ENCODE assay signal across 10 mouse cellular contexts in genomic region chr14:8032087-8032944, GRCm38 (mm10). TPM values are rescaled to one million over a fixed set of nuclear protein-coding genes. Genes with fewer than 3 reads are reported as not detected.
DNase-seq lines count a peak whose midpoint lies in the region; TF ChIP-seq lines count a peak whose summit lies in the region.
"Had no signal": no experiment of that assay in that cellular context is flagged by ENCODE, and none has a peak within 500 bp of the region (broad histone marks: within the 10 kb centered on the region; RNA-seq: fewer than 3 reads in every experiment).

No protein-coding gene starts in this region.

- peak; percentile 88 for DNase-seq in adrenal gland, adult 2 months
- no peak for DNase-seq in adrenal gland, postnatal 4 days (ENCODE audit: low spot score in 2 of 2)
- DNase-seq in layer of hippocampus, adult 2 months (ENCODE audit: low spot score in 2 of 2), result peak; percentile 44 to 55
- DNase-seq in layer of hippocampus, postnatal 25 days (ENCODE audit: extremely low spot score in 1 of 2, low spot score in 1 of 2), result no peak
- peak; percentile 65 to 70 for DNase-seq in cerebellum, postnatal 14 days
- DNase-seq in retina, postnatal 1 day, result peak; percentile 44
- no peak for DNase-seq in liver
- no peak for DNase-seq in ovary, postnatal 10 days (ENCODE audit: low spot score)

- TF ChIP-seq CTCF in layer of hippocampus, adult 2 months (conservative IDR thresholded peaks at IDR 0.05), result no peak

- no peak overlapping the region for H3K4me3 ChIP-seq in layer of hippocampus, adult 2 months
- H3K4me3 ChIP-seq: liver, embryonic 15.5 days; myocyte had no signal

- peak overlapping the region; percentile 88 for H3K27ac ChIP-seq in layer of hippocampus, adult 2 months
- H3K27ac ChIP-seq: liver, embryonic 15.5 days had no signal

RNA-seq across cellular contexts. Expression of gene Abhd6, which starts 29.6 kb away (rescaled TPM):
- 100 to 1,000 TPM in 1 of 2 experiments, 10 to 100 TPM in 1; 78.0 to 123 TPM for total RNA-seq in adrenal gland, adult 2 months (2021)
- polyA plus RNA-seq in adrenal gland, adult 2 months (2012; rRNA removed), result 60.1 and 103 TPM in 2 replicates
- 10 to 100 TPM; 42.3 to 47.3 TPM for total RNA-seq in adrenal gland, postnatal 4 days (2021)
- total RNA-seq in layer of hippocampus, adult 2 months (2021), result 10 to 100 TPM; 77.1 to 78.0 TPM
- total RNA-seq in layer of hippocampus, postnatal 25 days (2021), result 10 to 100 TPM; 70.1 to 78.5 TPM

RNA-seq across cellular contexts. Expression of gene Dnase1l3, which starts 37.9 kb away (rescaled TPM):
- 1 to 10 TPM in 1 of 2 experiments, under 1 TPM in 1; 0.24 to 1.5 TPM for total RNA-seq in adrenal gland, adult 2 months (2021)
- polyA plus RNA-seq in adrenal gland, adult 2 months (2012; rRNA removed), result 0.32 and 0.63 TPM in 2 replicates
- 1 to 10 TPM in 1 of 2 experiments, under 1 TPM in 1; 0.31 to 2.5 TPM for total RNA-seq in adrenal gland, postnatal 4 days (2021)
- total RNA-seq in layer of hippocampus, adult 2 months (2021), result not detected
- under 1 TPM in 1 of 2 experiments, not detected in 1; 0.07 TPM for total RNA-seq in layer of hippocampus, postnatal 25 days (2021)

RNA-seq across cellular contexts. Expression of gene Rpp14, which starts 47.9 kb away (rescaled TPM):
- 10 to 100 TPM; 38.8 to 39.0 TPM for total RNA-seq in adrenal gland, adult 2 months (2021)
- 4.3 and 6.4 TPM in 2 replicates for polyA plus RNA-seq in adrenal gland, adult 2 months (2012; rRNA removed)
- total RNA-seq in adrenal gland, postnatal 4 days (2021), result 10 to 100 TPM; 25.8 to 37.4 TPM
- 10 to 100 TPM; 30.5 to 31.7 TPM for total RNA-seq in layer of hippocampus, adult 2 months (2021)
- total RNA-seq in layer of hippocampus, postnatal 25 days (2021), result 10 to 100 TPM; 27.0 to 29.2 TPM

Comparison
In these comparisons a context has a peak if more than half of its experiments do, and no peak if none do; other contexts are left out.
1. DNase-seq: peak in adrenal gland, adult 2 months (single experiment), layer of hippocampus, adult 2 months (2 of 2), cerebellum, postnatal 14 days (2 of 2) and retina, postnatal 1 day (single experiment); none in adrenal gland, postnatal 4 days (0 of 2), layer of hippocampus, postnatal 25 days (0 of 2), liver (single experiment) and ovary, postnatal 10 days (single experiment).